Mouse (Mus musculus): Measurements from ENCODE around the gene Ly6g6e. TPM values are rescaled to one million over a fixed set of nuclear protein-coding genes. Genes with fewer than 3 reads are reported as not detected.
"Not testable (repeated sequence)": the region's sequence is repeated elsewhere in the genome, so short reads cannot be mapped to it uniquely, and the experiment has no call there.

Ly6g6e gene
- 0.23 TPM in 1 of 2 replicates, not detected in the other for polyA plus RNA-seq (2016; fragmentation: Nextera tagmentation; extraction: Ambion mirVana)

DNA sequence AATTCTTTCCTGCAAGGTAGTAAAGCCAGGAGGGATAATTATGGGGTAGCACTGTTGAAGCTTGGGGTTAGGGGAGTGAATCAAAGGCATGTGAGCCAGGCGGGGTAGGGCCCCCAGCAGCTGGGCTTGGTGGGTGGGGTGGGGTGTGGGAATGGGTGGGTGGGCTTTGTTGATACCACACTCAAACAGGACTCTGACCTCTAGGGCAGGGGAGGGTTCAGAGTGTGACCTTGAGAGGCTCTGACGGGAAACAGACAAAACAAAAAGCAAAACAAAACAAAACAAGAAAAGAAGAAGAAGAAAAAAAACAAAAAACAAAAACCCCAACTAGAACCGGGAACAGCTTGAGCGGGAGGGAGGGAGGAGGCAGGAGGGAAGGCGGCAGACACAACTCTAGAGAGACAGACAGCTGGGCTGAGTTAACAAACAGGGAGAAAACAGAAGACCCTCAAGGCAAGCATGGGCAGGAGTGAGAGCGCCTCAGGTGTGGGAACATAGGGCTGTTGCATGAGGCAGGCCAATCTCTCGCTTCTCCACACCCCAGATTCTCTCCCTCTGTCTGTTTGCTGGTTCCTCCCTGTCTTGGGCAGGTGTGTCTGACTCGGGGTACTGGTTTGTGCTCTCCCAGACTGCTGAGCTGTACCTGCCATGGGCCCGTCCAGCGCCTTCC, at the start of gene Ly6g6e:
Gene Ly6g6e, plus strand, starts transcription at position 396 of the 670 bp plus-strand sequence.
- Histone ChIP-seq H3K36me3 (no peaks in the 10 kb centered on the region), H3K4me1 (peaks cover 57% of the 10 kb centered on the region), H3K27ac (0 out of 2 replicates have a peak within 1 kb of the TSS, but pooled peaks have one; percentile 2), H3K27me3 (replicated peaks) (peaks cover 40% of the 10 kb centered on the region), H3K9me3 (replicated peaks) (no peaks in the 10 kb centered on the region), H3K9ac (no peak within 1 kb of the TSS), H3K4me2 (peak within 1 kb of the TSS; percentile 30), H3K4me3 (no peak within 1 kb of the TSS)
- 38% methylated on average over 10 of the region's 10 CpGs for WGBS (ENCODE audit: insufficient replicate concordance)
- ATAC-seq: no peak

GRCm38 (mm10) chr17:35027277-35028068, 49.2 kb upstream of the Ly6g6e start, which contains the start of gene Sapcd1:
Sapcd1 (minus strand) TSS chr17:35028016.
- Histone ChIP-seq H3K4me1 (peaks cover 93% of the 10 kb centered on the region), H3K4me3 (no peak within 1 kb of the TSS), H3K9ac (peak within 1 kb of the TSS; percentile 10; the same call in 1 of the 2 replicates), H3K27ac (peak within 1 kb of the TSS; percentile 17; the same call in 1 of the 2 replicates), H3K36me3 (no peaks in the 10 kb centered on the region), H3K9me3 (replicated peaks) (no peaks in the 10 kb centered on the region), H3K4me2 (no peak within 1 kb of the TSS), H3K27me3 (replicated peaks) (0 out of 2 replicates have a peak, but pooled peaks cover 6% of the 10 kb centered on the region)
- 52% methylated on average over 13 of the region's 13 CpGs for WGBS (ENCODE audit: insufficient replicate concordance)
- ATAC-seq: no peak

DNA sequence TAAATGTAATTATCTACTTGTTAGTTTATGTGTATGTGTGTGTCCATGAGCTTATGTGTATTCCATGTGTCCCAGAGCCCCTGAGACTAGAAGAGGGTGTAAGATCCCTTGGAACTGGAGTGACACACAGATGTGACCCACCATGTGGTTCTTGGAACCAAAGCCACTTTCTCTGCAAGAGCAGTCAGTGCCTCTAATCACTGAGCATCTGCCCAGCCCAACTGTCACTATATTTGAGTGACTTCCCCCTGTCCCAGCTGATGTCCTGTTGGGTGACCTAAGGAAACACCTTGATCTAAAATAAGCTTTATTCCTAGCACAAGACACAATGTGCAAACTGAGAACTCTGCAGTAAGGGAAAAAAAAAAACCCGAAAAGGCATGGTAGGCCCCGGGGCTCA, 48.4 kb upstream of the Ly6g6e start:
- Histone ChIP-seq H3K4me1 (peaks cover 87% of the 10 kb centered on the region), H3K9ac (no peak overlapping the region), H3K36me3 (no peaks in the 10 kb centered on the region), H3K9me3 (replicated peaks) (no peaks in the 10 kb centered on the region), H3K27ac (no peak overlapping the region), H3K4me2 (no peak overlapping the region), H3K4me3 (no peak overlapping the region), H3K27me3 (replicated peaks) (0 out of 2 replicates have a peak, but pooled peaks cover 6% of the 10 kb centered on the region)
- 72% methylated on average over 2 of the region's 2 CpGs for WGBS (ENCODE audit: insufficient replicate concordance)
- no peak for ATAC-seq

DNA sequence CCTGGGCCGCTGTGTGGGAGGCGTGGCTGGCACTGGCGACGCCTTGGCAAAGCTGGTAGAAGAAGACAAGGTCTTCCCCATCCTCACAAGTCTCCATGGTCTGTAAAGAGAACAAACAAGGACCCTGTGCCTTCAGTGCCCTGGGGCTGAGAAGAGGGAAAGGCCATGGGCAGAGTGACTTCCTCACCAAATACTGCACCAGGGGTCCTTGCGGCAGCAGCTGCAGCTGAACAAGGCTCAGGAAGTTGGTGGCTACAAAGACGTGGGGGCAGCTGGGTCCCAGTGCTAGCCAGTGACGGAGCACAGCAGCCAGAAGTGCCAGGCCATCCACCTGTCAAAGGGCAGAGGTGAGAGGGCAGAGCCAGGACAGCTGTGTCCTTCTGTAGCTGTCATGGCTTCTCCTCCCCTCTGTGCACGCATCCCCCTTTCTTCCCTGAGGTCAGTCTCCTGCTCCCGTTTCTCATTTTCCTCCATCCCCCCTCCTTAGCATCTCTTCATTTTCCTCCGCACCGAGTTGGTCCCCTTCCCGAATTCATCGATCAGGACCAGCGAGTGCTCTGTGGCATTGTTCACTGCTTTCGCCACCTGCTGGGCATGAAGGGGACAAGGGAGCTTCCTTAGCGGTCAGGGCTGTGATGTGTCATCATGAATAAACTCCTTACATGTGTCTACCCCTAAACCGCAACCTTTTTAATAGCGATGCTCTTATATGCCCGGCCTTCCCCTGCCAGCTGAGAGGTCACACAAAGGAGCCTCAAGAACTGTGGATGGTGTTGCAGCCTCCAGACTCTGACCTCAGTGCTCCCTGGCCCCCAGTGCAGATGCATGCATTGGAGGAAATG, 46.8 kb upstream of the Ly6g6e start:
- Histone ChIP-seq H3K4me1 (peaks cover 76% of the 10 kb centered on the region), H3K27ac (no peak overlapping the region), H3K27me3 (replicated peaks) (0 out of 2 replicates have a peak, but pooled peaks cover 3% of the 10 kb centered on the region), H3K9ac (no peak overlapping the region), H3K4me2 (0 out of 2 replicates have a peak overlapping the region, but pooled peaks have one; percentile 10), H3K36me3 (no peaks in the 10 kb centered on the region), H3K9me3 (replicated peaks) (no peaks in the 10 kb centered on the region), H3K4me3 (no peak overlapping the region)
- ATAC-seq: no peak
- WGBS (ENCODE audit: insufficient replicate concordance): 42% methylated on average over 19 of the region's 19 CpGs

DNA sequence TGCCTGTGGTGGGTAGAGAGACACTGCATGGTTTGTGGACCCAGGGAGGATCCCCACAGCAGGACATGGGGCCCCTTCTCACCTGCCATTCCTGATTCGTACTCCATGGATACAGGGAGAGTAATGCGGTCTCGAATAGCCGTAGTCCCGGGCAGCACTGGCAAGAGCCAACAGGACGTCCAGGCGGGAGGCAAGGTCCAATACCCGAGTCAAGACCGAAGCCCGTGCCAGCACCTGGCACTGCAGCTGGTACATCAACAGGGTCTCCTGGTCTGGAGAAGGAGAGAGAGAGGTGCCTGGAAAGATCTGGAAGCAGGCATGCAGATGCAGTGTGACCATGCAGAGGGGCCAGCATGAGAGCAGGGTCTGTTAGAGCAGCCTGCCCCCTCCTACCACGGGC, 45.4 kb upstream of the Ly6g6e start:
- H3K9ac ChIP-seq: no peak overlapping the region
- no peak overlapping the region for H3K4me3 ChIP-seq
- H3K27me3 ChIP-seq (replicated peaks): 0 out of 2 replicates have a peak, but pooled peaks cover 3% of the 10 kb centered on the region
- H3K36me3 ChIP-seq: no peaks in the 10 kb centered on the region
- no peak overlapping the region for H3K4me2 ChIP-seq
- no peak overlapping the region for H3K27ac ChIP-seq
- WGBS (ENCODE audit: insufficient replicate concordance): 91% methylated on average over 11 of the region's 11 CpGs
- H3K9me3 ChIP-seq (replicated peaks): no peaks in the 10 kb centered on the region
- no peak for ATAC-seq
- peaks cover 66% of the 10 kb centered on the region for H3K4me1 ChIP-seq

- no peaks in the 10 kb centered on the region for H3K9me3 ChIP-seq (replicated peaks)
- no peaks in the 10 kb centered on the region for H3K36me3 ChIP-seq
- no peak overlapping the region for H3K9ac ChIP-seq
- 0 out of 2 replicates have a peak, but pooled peaks cover 3% of the 10 kb centered on the region for H3K27me3 ChIP-seq (replicated peaks)
- peaks cover 62% of the 10 kb centered on the region for H3K4me1 ChIP-seq
- H3K4me3 ChIP-seq: no peak overlapping the region
- no peak for ATAC-seq
- 59% methylated on average over 7 of the region's 7 CpGs for WGBS (ENCODE audit: insufficient replicate concordance)
- H3K27ac ChIP-seq: no peak overlapping the region
- H3K4me2 ChIP-seq: no peak overlapping the region
Observed at GRCm38 (mm10) chr17:35031880-35032279, 44.8 kb upstream of the Ly6g6e start.

DNA sequence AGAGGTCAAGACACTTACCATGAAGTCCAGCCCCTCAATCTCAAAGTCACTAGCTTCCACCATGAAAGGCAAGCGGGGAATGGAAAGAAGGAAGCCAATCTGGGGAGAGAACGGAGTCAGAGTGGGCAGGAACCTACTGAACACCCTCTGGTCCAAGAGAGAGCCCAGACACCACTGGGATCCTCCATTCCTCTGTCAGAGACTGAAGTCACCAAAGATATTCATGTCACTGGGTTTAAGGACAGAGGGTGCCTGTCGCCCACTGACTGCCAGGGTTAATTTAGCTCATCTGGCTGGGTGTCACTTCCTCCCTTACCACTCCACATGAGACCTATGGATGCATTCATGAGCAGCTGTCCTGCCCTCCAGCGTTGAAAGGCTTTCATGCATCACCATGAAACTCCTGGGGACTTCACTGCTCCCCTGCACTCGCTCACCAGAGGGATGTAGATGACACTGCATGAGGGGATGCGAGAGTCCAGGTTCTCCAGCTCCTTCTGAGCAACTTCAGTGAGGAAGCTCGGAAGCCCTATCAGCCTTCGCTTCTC, 44.3 kb upstream of the Ly6g6e start:
- no peak for ATAC-seq
- WGBS (ENCODE audit: insufficient replicate concordance): 60% methylated on average over 8 of the region's 8 CpGs

DNA sequence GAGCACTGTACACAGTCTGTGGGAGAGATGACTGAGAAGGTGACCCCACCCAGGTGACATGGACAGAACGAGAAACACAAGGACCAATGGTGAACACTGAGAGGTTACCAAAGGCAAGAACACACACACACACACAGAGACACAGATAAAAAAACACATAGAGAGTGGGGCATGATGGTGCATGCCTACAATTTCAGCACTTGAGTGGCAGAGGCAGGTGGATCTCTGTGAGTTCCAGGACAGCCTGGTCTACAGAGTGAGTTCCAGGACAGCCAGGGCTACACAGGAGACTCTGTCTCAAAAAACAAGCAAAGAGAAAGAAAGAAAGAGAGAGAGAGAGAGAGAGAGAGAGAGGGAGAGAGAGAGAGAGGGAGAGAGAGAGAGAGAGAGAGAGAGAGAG, 43.0 kb upstream of the Ly6g6e start:
- ATAC-seq; H3K4me2 ChIP-seq; H3K36me3 ChIP-seq; H3K27me3 ChIP-seq (replicated peaks); H3K4me3 ChIP-seq; H3K9me3 ChIP-seq (replicated peaks); H3K27ac ChIP-seq; H3K9ac ChIP-seq: not testable (repeated sequence)
- H3K4me1 ChIP-seq: peaks cover 45% of the 10 kb centered on the region
- WGBS (ENCODE audit: insufficient replicate concordance): 63% methylated on average over 1 of the region's 1 CpGs

More for the DNA sequence above, 44.3 kb upstream of the Ly6g6e start:
- Histone ChIP-seq H3K36me3 (no peaks in the 10 kb centered on the region), H3K4me3 (no peak overlapping the region), H3K27ac (no peak overlapping the region), H3K9ac (no peak overlapping the region), H3K9me3 (replicated peaks) (no peaks in the 10 kb centered on the region), H3K4me2 (no peak overlapping the region), H3K4me1 (peaks cover 58% of the 10 kb centered on the region), H3K27me3 (replicated peaks) (0 out of 2 replicates have a peak, but pooled peaks cover 3% of the 10 kb centered on the region)

- WGBS (ENCODE audit: insufficient replicate concordance): 66% methylated on average over 6 of the region's 6 CpGs
- no peak for ATAC-seq
- H3K27ac ChIP-seq: 0 out of 2 replicates have a peak overlapping the region, but pooled peaks have one; percentile 23
- no peaks in the 10 kb centered on the region for H3K36me3 ChIP-seq
- peaks cover 43% of the 10 kb centered on the region for H3K4me1 ChIP-seq
- no peak overlapping the region for H3K4me3 ChIP-seq
- H3K4me2 ChIP-seq: no peak overlapping the region
- no peaks in the 10 kb centered on the region for H3K9me3 ChIP-seq (replicated peaks)
- H3K27me3 ChIP-seq (replicated peaks): 0 out of 2 replicates have a peak, but pooled peaks cover 3% of the 10 kb centered on the region
- H3K9ac ChIP-seq: no peak overlapping the region
Observed at GRCm38 (mm10) chr17:35034896-35035295, 41.8 kb upstream of the Ly6g6e start.

DNA sequence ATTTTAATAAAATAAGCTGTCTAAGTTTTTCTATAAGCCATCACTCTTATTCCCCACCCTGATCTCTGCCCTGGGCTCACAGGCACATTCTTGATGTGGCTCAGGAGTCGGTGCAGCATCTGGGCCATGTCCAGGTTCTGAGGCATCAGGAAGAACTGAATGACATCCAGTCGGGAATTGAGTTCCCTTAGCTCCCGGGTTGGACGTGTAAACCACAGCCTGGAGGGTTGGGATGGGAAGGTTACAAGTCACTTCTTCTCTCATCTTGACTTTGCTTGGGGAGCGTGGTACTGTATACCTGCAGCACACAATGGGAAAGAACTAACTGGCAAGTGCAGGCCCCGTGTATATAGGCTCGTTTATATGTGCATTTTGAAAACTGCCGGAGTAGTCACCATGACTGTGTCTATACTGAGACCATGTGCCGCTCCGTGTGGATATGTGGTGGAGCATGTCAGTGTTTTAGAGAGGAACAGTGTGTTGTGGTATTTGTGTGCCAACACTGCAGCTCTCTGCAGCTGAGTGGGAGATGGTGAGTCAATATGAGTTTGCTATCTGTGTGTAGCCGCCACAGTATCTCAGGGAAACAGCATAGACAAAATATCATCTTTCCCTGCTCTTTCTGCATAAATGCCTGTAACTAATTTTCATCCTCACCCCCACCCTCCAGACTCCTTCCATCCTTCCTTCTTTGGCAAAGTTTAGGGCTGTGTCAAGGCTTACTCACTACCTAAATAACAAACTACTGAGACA, 37.4 kb upstream of the Ly6g6e start:
- Histone ChIP-seq H3K4me2 (no peak overlapping the region), H3K27ac (no peak overlapping the region), H3K9me3 (replicated peaks) (no peaks in the 10 kb centered on the region), H3K27me3 (replicated peaks) (no peaks in the 10 kb centered on the region), H3K4me3 (no peak overlapping the region), H3K9ac (no peak overlapping the region), H3K4me1 (peaks cover 48% of the 10 kb centered on the region), H3K36me3 (no peaks in the 10 kb centered on the region)
- 0 out of 2 replicates have a peak, but pooled peaks have one; percentile 24 for ATAC-seq
- WGBS (ENCODE audit: insufficient replicate concordance): 76% methylated on average over 11 of the region's 11 CpGs

Measured in liver, embryonic 12.5 days (tissue).